Mouse (Mus musculus): ENCODE data around the gene Afap1l2. TPM values are rescaled to one million over a fixed set of nuclear protein-coding genes. Genes with fewer than 3 reads are reported as not detected.

Afap1l2 gene
- polyA plus RNA-seq, 1 experiment, result 0.90 TPM

DNA sequence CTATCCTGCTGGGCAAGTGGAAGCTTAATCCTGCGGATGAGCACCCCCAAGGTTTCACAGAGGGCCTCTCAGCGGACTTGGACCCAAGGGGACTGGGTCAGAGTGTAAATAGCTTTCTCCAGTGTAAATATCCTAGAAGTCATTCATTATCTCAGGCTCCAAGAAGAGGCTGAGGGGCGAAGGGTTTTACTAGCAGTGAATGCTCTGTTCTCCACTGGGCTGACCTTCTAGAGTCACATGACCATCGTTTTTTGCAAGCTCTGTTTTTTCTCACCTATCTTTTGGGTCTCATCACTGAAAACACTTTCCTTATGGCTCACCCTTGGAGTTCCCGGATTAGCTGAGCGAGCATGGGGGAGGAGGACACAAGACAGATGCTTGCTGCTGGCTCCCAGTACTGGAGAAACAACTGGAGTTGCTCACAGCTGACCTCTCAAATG, 49.4 kb downstream of the Afap1l2 start:
- Histone ChIP-seq H3K4me3 (ENCODE audit: insufficient read depth, poor library complexity, severe bottlenecking) (no peak overlapping the region), H3K27me3 (ENCODE audit: control insufficient read depth, insufficient read depth, insufficient read length) (no peaks in the 10 kb centered on the region), H3K79me2 (ENCODE audit: control insufficient read depth, insufficient read depth) (no peaks in the 10 kb centered on the region), H3K36me3 (ENCODE audit: control insufficient read depth, insufficient read depth) (no peaks in the 10 kb centered on the region), H3K79me3 (ENCODE audit: low read depth) (no peaks in the 10 kb centered on the region), H3ac (ENCODE audit: control insufficient read depth, insufficient read length, low read depth) (no peak overlapping the region)
- no peak for TF ChIP-seq CEBPB (IDR thresholded peaks at IDR 0.05; ENCODE audit: low read depth)
- no peak for TF ChIP-seq USF1 (IDR thresholded peaks at IDR 0.05; ENCODE audit: low read depth)
- no peak for TF ChIP-seq MYOG (IDR thresholded peaks at IDR 0.05; ENCODE audit: control insufficient read depth, extremely low read depth, insufficient read length)
- no peak for TF ChIP-seq MAX (IDR thresholded peaks at IDR 0.05)
- TF ChIP-seq MYOD1 (IDR thresholded peaks at IDR 0.05; ENCODE audit: control insufficient read depth, insufficient read length, low read depth), result no peak
- TF ChIP-seq FOSL1 (IDR thresholded peaks at IDR 0.05; ENCODE audit: insufficient read depth, low read length, poor library complexity, severe bottlenecking), result no peak
- TF ChIP-seq CTCF (IDR thresholded peaks at IDR 0.05; ENCODE audit: control insufficient read depth, insufficient read depth, insufficient read length), result no peak

DNA sequence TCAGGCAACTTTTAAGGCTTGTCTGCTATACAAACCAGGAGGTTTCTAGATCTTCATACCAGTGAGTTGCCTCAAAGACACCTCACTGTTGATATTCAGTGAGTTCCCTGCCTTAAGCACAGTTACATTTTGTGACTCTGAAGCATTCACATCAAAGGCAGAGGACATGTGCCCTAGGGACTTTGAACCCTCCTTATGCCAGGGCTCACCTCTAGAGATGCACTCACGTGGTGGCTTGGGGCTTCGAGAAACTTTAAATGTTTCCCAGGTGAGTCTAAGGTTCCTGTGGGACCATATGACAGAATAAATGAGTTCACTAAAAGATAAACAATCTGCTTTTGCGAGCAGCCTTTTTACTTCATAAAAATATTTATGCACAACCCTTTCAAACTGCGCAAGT, 50.0 kb downstream of the Afap1l2 start:
- H3K79me2 ChIP-seq (ENCODE audit: control insufficient read depth, insufficient read depth), result no peaks in the 10 kb centered on the region
- TF ChIP-seq USF1 (IDR thresholded peaks at IDR 0.05; ENCODE audit: low read depth) (no peak), CTCF (IDR thresholded peaks at IDR 0.05; ENCODE audit: control insufficient read depth, insufficient read depth, insufficient read length) (no peak), FOSL1 (IDR thresholded peaks at IDR 0.05; ENCODE audit: insufficient read depth, low read length, poor library complexity, severe bottlenecking) (no peak), MYOG (IDR thresholded peaks at IDR 0.05; ENCODE audit: control insufficient read depth, extremely low read depth, insufficient read length) (no peak), MAX (IDR thresholded peaks at IDR 0.05) (no peak), CEBPB (IDR thresholded peaks at IDR 0.05; ENCODE audit: low read depth) (no peak), MYOD1 (IDR thresholded peaks at IDR 0.05; ENCODE audit: control insufficient read depth, insufficient read length, low read depth) (no peak)
- no peaks in the 10 kb centered on the region for H3K27me3 ChIP-seq (ENCODE audit: control insufficient read depth, insufficient read depth, insufficient read length)
- H3ac ChIP-seq (ENCODE audit: control insufficient read depth, insufficient read length, low read depth), result no peak overlapping the region
- H3K4me3 ChIP-seq (ENCODE audit: insufficient read depth, poor library complexity, severe bottlenecking), result no peak overlapping the region
- H3K79me3 ChIP-seq (ENCODE audit: low read depth), result no peaks in the 10 kb centered on the region
- no peaks in the 10 kb centered on the region for H3K36me3 ChIP-seq (ENCODE audit: control insufficient read depth, insufficient read depth)

DNA sequence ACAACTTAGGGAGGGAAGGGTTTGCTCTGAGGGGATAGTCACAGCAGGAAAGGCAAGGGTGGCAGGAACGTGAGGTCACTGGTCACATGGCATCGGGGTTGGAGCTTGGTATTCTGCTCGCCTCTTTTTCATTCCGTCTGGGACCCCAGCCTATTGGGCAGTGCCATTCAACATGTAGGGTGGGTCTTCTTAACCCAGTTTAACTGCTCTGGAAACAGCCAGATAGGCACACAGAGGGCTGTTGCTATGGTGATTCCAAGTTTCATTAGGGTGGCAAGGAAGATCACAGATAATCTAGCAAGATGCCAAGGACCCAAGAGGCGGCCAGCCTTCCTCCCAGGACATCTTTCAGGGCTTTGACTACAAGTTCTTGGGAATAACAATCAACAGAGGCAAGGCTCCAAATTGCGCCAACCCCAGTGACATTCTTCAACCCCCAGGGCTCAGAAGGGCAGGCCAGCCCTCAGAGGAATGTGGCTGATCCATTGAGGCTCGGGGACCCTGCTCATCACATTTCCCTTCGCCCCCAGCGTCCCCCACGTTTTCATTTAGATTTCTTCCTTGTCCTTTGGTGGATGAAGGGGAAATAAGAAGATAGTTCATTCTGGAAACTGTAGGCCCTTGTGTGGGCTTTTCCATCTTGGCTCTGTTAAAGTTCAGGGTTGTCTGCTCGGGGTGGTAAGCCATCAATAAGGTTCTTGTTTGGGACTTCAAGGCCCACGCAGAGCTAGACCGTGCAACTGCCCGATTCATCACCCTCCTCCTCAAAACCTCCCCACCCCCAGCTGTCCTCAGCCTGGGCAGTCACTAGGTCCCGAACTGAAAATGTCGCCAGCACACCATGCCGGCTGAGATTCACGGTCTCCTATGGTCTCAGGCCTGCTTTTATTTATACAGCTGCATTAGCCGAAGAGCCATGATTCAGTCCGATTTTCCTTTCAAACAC, 52.2 kb downstream of the Afap1l2 start:
- TF ChIP-seq MYOG (IDR thresholded peaks at IDR 0.05; ENCODE audit: control insufficient read depth, extremely low read depth, insufficient read length) (no peak), CEBPB (IDR thresholded peaks at IDR 0.05; ENCODE audit: low read depth) (no peak), USF1 (IDR thresholded peaks at IDR 0.05; ENCODE audit: low read depth) (no peak), MAX (IDR thresholded peaks at IDR 0.05) (no peak), CTCF (IDR thresholded peaks at IDR 0.05; ENCODE audit: control insufficient read depth, insufficient read depth, insufficient read length) (no peak), FOSL1 (IDR thresholded peaks at IDR 0.05; ENCODE audit: insufficient read depth, low read length, poor library complexity, severe bottlenecking) (no peak), MYOD1 (IDR thresholded peaks at IDR 0.05; ENCODE audit: control insufficient read depth, insufficient read length, low read depth) (no peak)
- H3K36me3 ChIP-seq (ENCODE audit: control insufficient read depth, insufficient read depth), result no peaks in the 10 kb centered on the region
- no peaks in the 10 kb centered on the region for H3K27me3 ChIP-seq (ENCODE audit: control insufficient read depth, insufficient read depth, insufficient read length)
- no peak overlapping the region for H3K4me3 ChIP-seq (ENCODE audit: insufficient read depth, poor library complexity, severe bottlenecking)
- H3K79me3 ChIP-seq (ENCODE audit: low read depth), result no peaks in the 10 kb centered on the region
- H3ac ChIP-seq (ENCODE audit: control insufficient read depth, insufficient read length, low read depth), result no peak overlapping the region
- H3K79me2 ChIP-seq (ENCODE audit: control insufficient read depth, insufficient read depth), result no peaks in the 10 kb centered on the region

DNA sequence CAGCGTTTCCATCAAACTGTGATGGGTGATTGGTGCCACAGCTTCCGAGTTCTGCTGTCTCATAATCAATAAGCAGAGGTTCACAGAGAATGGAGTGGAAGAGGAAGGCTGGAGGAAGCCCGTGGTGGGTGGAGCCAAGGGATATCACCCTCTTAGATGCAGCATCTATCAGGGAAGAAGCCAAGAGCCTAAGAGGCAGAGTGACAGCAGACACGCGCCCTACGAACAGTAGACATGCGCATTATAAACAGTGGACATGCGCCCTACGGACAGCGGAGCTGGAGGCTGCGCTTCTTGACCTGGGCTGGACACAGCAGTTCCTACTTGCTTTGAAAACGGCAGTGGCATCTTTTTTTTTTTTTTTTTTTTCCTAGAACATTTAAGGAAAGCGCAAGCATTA, 53.2 kb downstream of the Afap1l2 start:
- no peak overlapping the region for H3ac ChIP-seq (ENCODE audit: control insufficient read depth, insufficient read length, low read depth)
- H3K27me3 ChIP-seq (ENCODE audit: control insufficient read depth, insufficient read depth, insufficient read length), result no peaks in the 10 kb centered on the region
- no peaks in the 10 kb centered on the region for H3K36me3 ChIP-seq (ENCODE audit: control insufficient read depth, insufficient read depth)
- H3K4me3 ChIP-seq (ENCODE audit: insufficient read depth, poor library complexity, severe bottlenecking), result no peak overlapping the region
- TF ChIP-seq USF1 (IDR thresholded peaks at IDR 0.05; ENCODE audit: low read depth) (no peak), MAX (IDR thresholded peaks at IDR 0.05) (no peak), MYOD1 (IDR thresholded peaks at IDR 0.05; ENCODE audit: control insufficient read depth, insufficient read length, low read depth) (no peak), MYOG (IDR thresholded peaks at IDR 0.05; ENCODE audit: control insufficient read depth, extremely low read depth, insufficient read length) (no peak), FOSL1 (IDR thresholded peaks at IDR 0.05; ENCODE audit: insufficient read depth, low read length, poor library complexity, severe bottlenecking) (no peak), CTCF (IDR thresholded peaks at IDR 0.05; ENCODE audit: control insufficient read depth, insufficient read depth, insufficient read length) (no peak), CEBPB (IDR thresholded peaks at IDR 0.05; ENCODE audit: low read depth) (no peak)
- H3K79me2 ChIP-seq (ENCODE audit: control insufficient read depth, insufficient read depth), result no peaks in the 10 kb centered on the region
- no peaks in the 10 kb centered on the region for H3K79me3 ChIP-seq (ENCODE audit: low read depth)

DNA sequence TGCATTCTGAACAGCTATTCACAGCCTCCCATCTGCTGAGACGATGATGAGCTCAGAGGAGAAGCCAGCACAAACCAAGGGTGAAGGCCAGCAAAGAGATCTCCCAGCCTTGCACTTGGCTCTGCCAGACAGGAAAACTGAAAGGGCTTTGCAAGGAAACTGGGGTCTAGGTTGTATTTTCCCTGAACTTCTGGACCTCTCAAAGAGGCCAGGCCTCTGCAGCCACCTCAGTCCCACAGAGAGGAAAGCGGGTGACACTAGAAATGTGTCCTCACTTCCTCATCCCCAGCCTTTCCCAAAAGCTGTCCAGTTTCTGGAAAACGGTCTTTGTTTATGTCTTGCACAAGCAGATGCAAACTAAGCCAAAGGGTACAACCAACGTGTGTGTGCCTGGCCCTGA, 54.2 kb downstream of the Afap1l2 start:
- H3K79me3 ChIP-seq (ENCODE audit: low read depth), result no peaks in the 10 kb centered on the region
- no peak for TF ChIP-seq CEBPB (IDR thresholded peaks at IDR 0.05; ENCODE audit: low read depth)
- TF ChIP-seq MAX (IDR thresholded peaks at IDR 0.05), result no peak
- TF ChIP-seq MYOD1 (IDR thresholded peaks at IDR 0.05; ENCODE audit: control insufficient read depth, insufficient read length, low read depth), result no peak
- TF ChIP-seq CTCF (IDR thresholded peaks at IDR 0.05; ENCODE audit: control insufficient read depth, insufficient read depth, insufficient read length), result no peak

More for the DNA sequence above, 54.2 kb downstream of the Afap1l2 start:
- no peaks in the 10 kb centered on the region for H3K27me3 ChIP-seq (ENCODE audit: control insufficient read depth, insufficient read depth, insufficient read length)
- no peak overlapping the region for H3K4me3 ChIP-seq (ENCODE audit: insufficient read depth, poor library complexity, severe bottlenecking)
- no peak overlapping the region for H3ac ChIP-seq (ENCODE audit: control insufficient read depth, insufficient read length, low read depth)
- no peaks in the 10 kb centered on the region for H3K79me2 ChIP-seq (ENCODE audit: control insufficient read depth, insufficient read depth)
- no peaks in the 10 kb centered on the region for H3K36me3 ChIP-seq (ENCODE audit: control insufficient read depth, insufficient read depth)
